Mouse (Mus musculus): ENCODE results near the gene Armh1. TPM values are rescaled to one million over a fixed set of nuclear protein-coding genes. Genes with fewer than 3 reads are reported as not detected.
"Not testable (repeated sequence)": the region's sequence is repeated elsewhere in the genome, so short reads cannot be mapped to it uniquely, and the experiment has no call there.

Gene Armh1
- polyA plus RNA-seq, 1 experiment from 2014 or later: 0.12 TPM

DNA sequence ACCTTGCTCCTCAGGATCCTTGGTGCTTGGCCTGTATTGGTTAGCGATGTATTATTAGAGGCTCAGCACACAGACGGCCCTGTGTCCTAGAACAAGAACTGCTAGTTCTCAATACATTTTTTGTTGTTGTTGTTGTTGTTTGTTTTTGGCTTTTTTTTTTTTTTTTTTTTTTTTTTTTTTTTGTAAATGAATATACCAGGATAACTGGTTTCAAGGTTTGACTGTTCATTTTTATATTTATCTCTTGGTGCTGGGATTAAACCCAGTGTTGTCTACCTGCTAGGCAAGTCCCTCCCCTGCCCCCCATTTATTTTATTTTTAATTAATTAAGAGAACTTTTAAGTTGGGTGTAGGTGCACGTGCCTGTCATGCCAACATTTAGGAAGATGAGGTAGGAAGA is 63.0 kb downstream of the Armh1 start:
- Histone ChIP-seq H3K4me2 (replicated peaks; ENCODE audit: low read depth) (peak overlapping the region; percentile 59), H3K36me3 (ENCODE audit: control insufficient read depth, insufficient read depth) (no peaks in the 10 kb centered on the region), H3K27me3 (replicated peaks; ENCODE audit: control insufficient read depth, insufficient read depth, low read length) (no peaks in the 10 kb centered on the region), H3K4me1 (replicated peaks; ENCODE audit: control insufficient read depth, insufficient read depth, low read length) (no peaks in the 10 kb centered on the region), H3K4me3 (ENCODE audit: low read depth, low read length) (peak overlapping the region; percentile 38), H3K9ac (ENCODE audit: low read depth, low read length) (peak overlapping the region; percentile 50), H3K27ac (ENCODE audit: low read depth, low read length) (peak overlapping the region; percentile 54; the same call in 1 of the 2 replicates), H3K9me3 (ENCODE audit: control insufficient read depth) (no peaks in the 10 kb centered on the region)
- TF ChIP-seq CTCF (IDR thresholded peaks at IDR 0.05; ENCODE audit: low read depth): no peak
- ATAC-seq: no peak
- WGBS: 57% methylated on average over 3 of the region's 3 CpGs

DNA sequence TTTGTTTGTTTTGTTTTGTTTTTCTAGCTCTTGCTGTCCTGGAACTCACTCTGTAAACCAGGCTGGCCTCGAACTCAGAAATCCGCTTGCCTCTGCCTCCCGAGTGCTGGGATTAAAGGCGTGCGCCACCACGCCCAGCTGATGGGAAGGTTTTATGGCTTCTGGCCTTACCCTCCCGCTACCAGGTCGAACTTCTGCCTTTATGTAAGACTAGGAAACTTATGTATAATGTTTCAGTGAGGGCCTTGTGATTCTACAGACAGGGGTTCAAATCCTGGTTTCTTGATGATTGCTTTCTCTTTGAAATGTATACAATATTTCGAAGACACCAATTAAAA is 69.2 kb downstream of the Armh1 start:
- peak; percentile 65 for ATAC-seq
- H3K27ac ChIP-seq (ENCODE audit: low read depth, low read length): not testable (repeated sequence)
- 9% methylated on average over 9 of the region's 9 CpGs for WGBS

GRCm38 (mm10) chr4:117181863-117182758 is 69.8 kb downstream of the Armh1 start, which contains the start of gene Kif2c:
Gene Kif2c (minus strand): TSS chr4:117182639.
- Histone ChIP-seq H3K4me2 (replicated peaks; ENCODE audit: low read depth) (peak within 1 kb of the TSS; percentile 95), H3K9ac (ENCODE audit: low read depth, low read length) (peak within 1 kb of the TSS; percentile 40), H3K27me3 (replicated peaks; ENCODE audit: control insufficient read depth, insufficient read depth, low read length) (no peaks in the 10 kb centered on the region), H3K9me3 (ENCODE audit: control insufficient read depth) (no peaks in the 10 kb centered on the region), H3K4me1 (replicated peaks; ENCODE audit: control insufficient read depth, insufficient read depth, low read length) (no peaks in the 10 kb centered on the region), H3K36me3 (ENCODE audit: control insufficient read depth, insufficient read depth) (peaks cover 17% of the 10 kb centered on the region; the same call in 1 of the 2 replicates), H3K27ac (ENCODE audit: low read depth, low read length) (peak within 1 kb of the TSS; percentile 41; the same call in 1 of the 2 replicates), H3K4me3 (ENCODE audit: low read depth, low read length) (peak within 1 kb of the TSS; percentile 69)
- ATAC-seq: peak; percentile 95
- under 1% methylated on average over 42 of the region's 42 CpGs for WGBS
- no peak for TF ChIP-seq CTCF (IDR thresholded peaks at IDR 0.05; ENCODE audit: low read depth)

More for the DNA sequence above, 69.2 kb downstream of the Armh1 start:
- H3K4me1 ChIP-seq (replicated peaks; ENCODE audit: control insufficient read depth, insufficient read depth, low read length); H3K9me3 ChIP-seq (ENCODE audit: control insufficient read depth); H3K27me3 ChIP-seq (replicated peaks; ENCODE audit: control insufficient read depth, insufficient read depth, low read length): not testable (repeated sequence)
- H3K36me3 ChIP-seq (ENCODE audit: control insufficient read depth, insufficient read depth): peaks cover 11% of the 10 kb centered on the region; the same call in 1 of the 2 replicates
- H3K9ac ChIP-seq (ENCODE audit: low read depth, low read length): peak overlapping the region; percentile 40; the same call in 1 of the 2 replicates
- H3K4me2 ChIP-seq (replicated peaks; ENCODE audit: low read depth): peak overlapping the region; percentile 95
- peak overlapping the region; percentile 69 for H3K4me3 ChIP-seq (ENCODE audit: low read depth, low read length)

DNA sequence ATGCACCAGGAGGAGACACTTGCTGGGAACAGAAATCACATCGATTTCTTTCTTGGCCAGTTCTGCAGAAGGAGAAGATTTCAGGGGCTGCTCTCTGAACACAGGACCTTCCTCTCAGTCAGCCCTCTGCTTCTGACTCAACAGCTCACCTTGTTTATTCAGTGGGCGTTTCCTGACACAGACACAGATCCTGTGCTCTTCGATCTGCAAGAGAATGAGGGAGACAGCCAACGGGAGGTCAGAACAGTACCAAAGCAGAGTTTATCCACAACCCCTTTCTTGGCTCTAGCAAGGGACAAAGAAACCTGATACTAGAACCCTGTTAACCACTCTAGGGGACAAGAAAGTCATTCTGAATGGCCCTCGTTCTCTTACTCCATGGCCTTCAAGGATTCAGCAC is 82.0 kb downstream of the Armh1 start:
- Histone ChIP-seq H3K36me3 (ENCODE audit: control insufficient read depth, insufficient read depth) (peaks cover 83% of the 10 kb centered on the region), H3K4me3 (ENCODE audit: low read depth, low read length) (no peak overlapping the region), H3K27me3 (replicated peaks; ENCODE audit: control insufficient read depth, insufficient read depth, low read length) (no peaks in the 10 kb centered on the region), H3K4me1 (replicated peaks; ENCODE audit: control insufficient read depth, insufficient read depth, low read length) (no peaks in the 10 kb centered on the region), H3K4me2 (replicated peaks; ENCODE audit: low read depth) (no peak overlapping the region), H3K9me3 (ENCODE audit: control insufficient read depth) (no peaks in the 10 kb centered on the region), H3K27ac (ENCODE audit: low read depth, low read length) (no peak overlapping the region), H3K9ac (ENCODE audit: low read depth, low read length) (no peak overlapping the region)
- 71% methylated on average over 5 of the region's 5 CpGs for WGBS
- TF ChIP-seq CTCF (IDR thresholded peaks at IDR 0.05; ENCODE audit: low read depth): no peak
- ATAC-seq: no peak

Other genes starting within 250 kb of the Armh1 start
- 16.1 TPM in 2 replicates for gene Eif2b3, start 232.7 kb downstream of the Armh1 start, polyA plus RNA-seq (2015; fragmentation: Nextera tagmentation; extraction: Ambion mirVana)
- 1.3 and 1.4 TPM in 2 replicates for gene Ptch2, start 156.1 kb downstream of the Armh1 start, polyA plus RNA-seq (2015; fragmentation: Nextera tagmentation; extraction: Ambion mirVana)
- gene Btbd19, start 126.4 kb downstream of the Armh1 start, polyA plus RNA-seq (2015; fragmentation: Nextera tagmentation; extraction: Ambion mirVana): 2.9 and 3.5 TPM in 2 replicates
- gene Tctex1d4, start 125.3 kb downstream of the Armh1 start, polyA plus RNA-seq (2015; fragmentation: Nextera tagmentation; extraction: Ambion mirVana): 0.22 TPM in 2 replicates
- gene Plk3, start 118.2 kb downstream of the Armh1 start, polyA plus RNA-seq (2015; fragmentation: Nextera tagmentation; extraction: Ambion mirVana): 5.3 and 7.0 TPM in 2 replicates
- 563 and 564 TPM in 2 replicates for gene Rps8, start 95.9 kb downstream of the Armh1 start, polyA plus RNA-seq (2015; fragmentation: Nextera tagmentation; extraction: Ambion mirVana)
- gene Kif2c, start 69.5 kb downstream of the Armh1 start, polyA plus RNA-seq (2015; fragmentation: Nextera tagmentation; extraction: Ambion mirVana): 6.8 and 7.9 TPM in 2 replicates
- gene Tmem53, start 174 bp downstream of the Armh1 start, polyA plus RNA-seq (2015; fragmentation: Nextera tagmentation; extraction: Ambion mirVana): 12.8 and 14.0 TPM in 2 replicates
- 35.6 and 35.9 TPM in 2 replicates for gene Rnf220, start 244.9 kb upstream of the Armh1 start, polyA plus RNA-seq (2015; fragmentation: Nextera tagmentation; extraction: Ambion mirVana)